Mouse (Mus musculus): ENCODE results near the gene Gm16867.
"Not testable (repeated sequence)": the region's sequence is repeated elsewhere in the genome, so short reads cannot be mapped to it uniquely, and the experiment has no call there.

DNA sequence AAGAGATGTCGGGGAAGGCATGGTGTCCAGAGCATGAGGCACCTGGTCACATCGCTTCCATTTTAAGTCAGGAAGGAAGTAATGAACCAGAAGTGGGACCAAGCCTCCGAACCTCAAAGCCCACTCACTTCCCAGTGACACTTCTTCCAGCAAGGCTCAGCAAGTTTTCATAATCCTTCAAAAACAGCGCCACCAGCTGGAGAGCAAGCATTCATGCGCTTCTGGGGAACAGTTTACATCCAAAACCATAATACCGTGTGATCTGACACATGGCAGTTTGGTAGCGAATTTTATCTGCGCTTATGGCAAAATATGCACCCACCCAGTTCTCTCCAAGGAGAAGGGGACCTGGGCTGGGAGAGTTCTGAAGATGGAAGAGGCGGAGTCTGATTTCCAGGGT, 48.5 kb downstream of the Gm16867 start:
- not testable (repeated sequence) for TF ChIP-seq POLR2A (IDR thresholded peaks at IDR 0.05; ENCODE audit: borderline replicate concordance, insufficient read depth, low read length); CTCF (IDR thresholded peaks at IDR 0.05; ENCODE audit: borderline replicate concordance, insufficient read depth, low read depth, low read length)

All from cerebellum, adult 2 months (tissue).